Mouse (Mus musculus): Measurements from ENCODE around the gene Qrich2.

DNA sequence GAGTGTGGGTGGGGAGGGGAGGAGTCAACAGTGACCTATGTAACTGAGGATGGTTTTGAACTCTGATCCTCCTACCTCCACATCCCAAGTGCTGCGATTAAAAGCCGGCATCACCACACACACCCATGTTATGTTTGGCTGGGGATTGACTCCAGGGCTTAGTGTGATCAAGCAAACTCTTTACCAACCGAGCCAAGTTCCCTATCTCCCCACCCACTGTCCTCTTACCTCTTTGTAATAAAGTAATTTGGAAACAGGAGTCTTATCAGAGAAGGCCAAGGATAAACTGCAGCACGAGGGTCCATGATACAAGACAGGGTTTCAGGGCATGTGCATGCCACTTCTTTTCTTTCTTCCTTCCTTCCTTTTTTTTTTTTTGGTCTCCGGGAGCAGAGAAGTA, 27.1 kb upstream of the Qrich2 start:
- TF ChIP-seq CTCF (IDR thresholded peaks at IDR 0.05; ENCODE audit: insufficient read depth, low read depth, low read length) (no peak), POLR2A (IDR thresholded peaks at IDR 0.05; ENCODE audit: insufficient read depth, low read depth, low read length) (no peak)

Data from olfactory bulb, adult 2 months (tissue).